Mouse (Mus musculus) erythroblast, embryonic 14.5 days (primary cell): ENCODE results near the gene Dok5.

ENCODE experiments used
- GATA1 ChIP-seq: IDR thresholded peaks from 2 replicates; pipeline ENCODE4 v1.6.1; 2012; ENCODE audit warnings: low read length, inconsistent platforms, mixed read lengths
- TAL1 ChIP-seq: IDR thresholded peaks from 3 replicates; pipeline ENCODE4 v1.6.1; 2012; ENCODE audit warnings: low read length, inconsistent platforms, mixed read lengths

DNA sequence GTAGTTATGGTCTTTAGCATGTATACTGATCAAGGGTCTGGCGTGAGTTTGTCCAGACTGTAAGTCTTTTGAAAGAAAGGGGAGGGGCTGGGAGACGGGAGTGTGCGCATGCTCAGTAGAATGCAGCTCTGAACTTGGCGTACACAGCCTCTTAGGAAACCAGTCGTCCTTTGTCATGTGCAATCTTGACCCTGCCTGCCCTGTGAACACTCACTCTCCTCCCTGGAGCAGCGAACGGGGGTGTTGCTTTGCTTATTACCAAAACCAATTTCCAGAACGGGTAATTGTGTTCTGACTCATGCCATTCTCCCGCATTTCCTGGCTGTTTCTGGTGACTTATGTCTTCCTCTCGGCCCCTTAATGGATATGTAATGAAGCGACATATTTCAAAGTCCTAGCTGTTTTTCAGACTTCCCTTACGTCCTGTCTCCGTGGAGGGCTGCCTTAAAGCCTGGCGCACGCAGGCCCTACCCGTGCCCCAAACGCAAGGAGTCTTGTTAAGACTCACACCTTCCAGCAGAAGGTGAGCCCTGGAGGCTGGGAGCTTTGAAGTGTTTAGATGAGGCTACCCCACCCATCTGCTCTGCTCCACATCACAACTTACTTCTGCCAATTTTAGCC, 95.3 kb downstream of the Dok5 start:
- TF ChIP-seq TAL1 (no peak), GATA1 (no peak)
